Mouse (Mus musculus) hindbrain, embryonic 10.5 days (tissue): Measurements from ENCODE around the gene Pde4b. TPM values are rescaled to one million over a fixed set of nuclear protein-coding genes. Genes with fewer than 3 reads are reported as not detected.

Source experiments
- DNase-seq: peaks from one replicate; pipeline ENCODE4 v3.0.0-alpha.2; 2017; ENCODE audit warnings: low spot score
- H3K27ac ChIP-seq: fragments of 300-500 bp; sonication (generic); 2 replicates; pipeline ENCODE4 v1.5.1; 2016; ENCODE audit warnings: mild to moderate bottlenecking, moderate library complexity
- H3K27me3 ChIP-seq: fragments of 300-500 bp; sonication (generic); 2 replicates; pipeline ENCODE4 v1.6.1; 2016; ENCODE audit warnings: mild to moderate bottlenecking; ENCODE audit not compliant: poor library complexity, insufficient read depth, severe bottlenecking
- H3K36me3 ChIP-seq: fragments of 300-500 bp; sonication (generic); 2 replicates; pipeline ENCODE4 v1.6.1; 2016; ENCODE audit warnings: mild to moderate bottlenecking, moderate library complexity
- H3K4me1 ChIP-seq: fragments of 300-500 bp; sonication (generic); replicated peaks from 2 replicates; pipeline ENCODE4 v1.6.1; 2016; ENCODE audit warnings: mild to moderate bottlenecking
- H3K4me3 ChIP-seq: fragments of 300-500 bp; sonication (generic); 2 replicates; pipeline ENCODE4 v1.5.1; 2016; ENCODE audit warnings: mild to moderate bottlenecking, moderate library complexity
- H3K9me3 ChIP-seq: fragments of 300-500 bp; sonication (generic); 2 replicates; pipeline ENCODE4 v1.6.1; 2016; ENCODE audit warnings: mild to moderate bottlenecking, moderate library complexity
- WGBS: fragments of 180-500 bp; shearing (Covaris S2); methylation state at CpG from one replicate; pipeline ENCODE4 v1.1.7; 2016; 5-methylcytosine and 5-hydroxymethylcytosine counted together
- polyA plus RNA-seq: library from polyadenylated mRNA; unstranded; fragments of >200 nt; fragmentation: Nextera tagmentation; extraction: Ambion mirVana; gene quantifications from 2 replicates; pipeline ENCODE4 v1.2.1, GENCODE M21; 2016

Pde4b gene
- polyA plus RNA-seq, 1 experiment from 2014 or later: 6.7 TPM

- H3K27ac ChIP-seq: no peak overlapping the region
- no peaks in the 10 kb centered on the region for H3K36me3 ChIP-seq
- H3K9me3 ChIP-seq: no peaks in the 10 kb centered on the region
- DNase-seq: no peak
- 89% methylated on average over 6 of the region's 6 CpGs for WGBS
- no peaks in the 10 kb centered on the region for H3K4me1 ChIP-seq
- H3K27me3 ChIP-seq: no peaks in the 10 kb centered on the region
- no peak overlapping the region for H3K4me3 ChIP-seq
These were observed 19.4 kb downstream of the Pde4b start for GRCm38 (mm10) chr4:102106771-102107170.

GRCm38 (mm10) chr4:102119454-102119853 lies 32.1 kb downstream of the Pde4b start:
- Histone ChIP-seq H3K9me3 (no peaks in the 10 kb centered on the region), H3K27me3 (no peaks in the 10 kb centered on the region), H3K27ac (no peak overlapping the region), H3K4me3 (no peak overlapping the region), H3K4me1 (no peaks in the 10 kb centered on the region), H3K36me3 (no peaks in the 10 kb centered on the region)
- 95% methylated on average over 3 of the region's 3 CpGs for WGBS
- no peak for DNase-seq

- Histone ChIP-seq H3K9me3 (no peaks in the 10 kb centered on the region), H3K4me3 (no peak overlapping the region), H3K27me3 (no peaks in the 10 kb centered on the region), H3K27ac (no peak overlapping the region), H3K36me3 (no peaks in the 10 kb centered on the region), H3K4me1 (no peaks in the 10 kb centered on the region)
- no peak for DNase-seq
- WGBS: 74% methylated on average over 3 of the region's 3 CpGs
These were observed 49.1 kb downstream of the Pde4b start for GRCm38 (mm10) chr4:102136366-102136849.

GRCm38 (mm10) chr4:102138346-102138745 lies 51.0 kb downstream of the Pde4b start:
- no peak overlapping the region for H3K4me3 ChIP-seq
- 77% methylated on average over 4 of the region's 4 CpGs for WGBS
- H3K9me3 ChIP-seq: no peaks in the 10 kb centered on the region
- no peaks in the 10 kb centered on the region for H3K36me3 ChIP-seq
- no peaks in the 10 kb centered on the region for H3K4me1 ChIP-seq
- H3K27ac ChIP-seq: no peak overlapping the region
- DNase-seq: no peak
- no peaks in the 10 kb centered on the region for H3K27me3 ChIP-seq

- Histone ChIP-seq H3K9me3 (no peaks in the 10 kb centered on the region), H3K36me3 (no peaks in the 10 kb centered on the region), H3K4me3 (no peak overlapping the region), H3K27ac (no peak overlapping the region), H3K27me3 (no peaks in the 10 kb centered on the region), H3K4me1 (no peaks in the 10 kb centered on the region)
- 94% methylated on average over 3 of the region's 3 CpGs for WGBS
- DNase-seq: no peak
These were observed 53.9 kb downstream of the Pde4b start for GRCm38 (mm10) chr4:102141241-102141640.

GRCm38 (mm10) chr4:102148766-102149165 lies 61.4 kb downstream of the Pde4b start:
- Histone ChIP-seq H3K27me3 (no peaks in the 10 kb centered on the region), H3K4me3 (no peak overlapping the region), H3K9me3 (no peaks in the 10 kb centered on the region), H3K36me3 (no peaks in the 10 kb centered on the region), H3K27ac (no peak overlapping the region), H3K4me1 (no peaks in the 10 kb centered on the region)
- WGBS: 84% methylated on average over 4 of the region's 4 CpGs
- no peak for DNase-seq

- no peaks in the 10 kb centered on the region for H3K4me1 ChIP-seq
- no peak overlapping the region for H3K4me3 ChIP-seq
These were observed 71.8 kb downstream of the Pde4b start for GRCm38 (mm10) chr4:102159178-102159577.

GRCm38 (mm10) chr4:102171636-102172035 lies 84.3 kb downstream of the Pde4b start:
- WGBS: 36% methylated on average over 3 of the region's 3 CpGs
- DNase-seq: no peak
- no peaks in the 10 kb centered on the region for H3K36me3 ChIP-seq
- no peak overlapping the region for H3K4me3 ChIP-seq
- H3K9me3 ChIP-seq: no peaks in the 10 kb centered on the region
- peaks cover 13% of the 10 kb centered on the region for H3K4me1 ChIP-seq
- H3K27ac ChIP-seq: no peak overlapping the region
- H3K27me3 ChIP-seq: no peaks in the 10 kb centered on the region

More at GRCm38 (mm10) chr4:102159178-102159577, 71.8 kb downstream of the Pde4b start:
- Histone ChIP-seq H3K27me3 (no peaks in the 10 kb centered on the region), H3K36me3 (no peaks in the 10 kb centered on the region), H3K9me3 (no peaks in the 10 kb centered on the region), H3K27ac (no peak overlapping the region)
- no peak for DNase-seq

- no peaks in the 10 kb centered on the region for H3K36me3 ChIP-seq
- H3K9me3 ChIP-seq: no peaks in the 10 kb centered on the region
- no peak for DNase-seq
- 66% methylated on average over 7 of the region's 7 CpGs for WGBS
- no peaks in the 10 kb centered on the region for H3K27me3 ChIP-seq
- H3K27ac ChIP-seq: no peak overlapping the region
- no peak overlapping the region for H3K4me3 ChIP-seq
- peaks cover 13% of the 10 kb centered on the region for H3K4me1 ChIP-seq
These were observed 85.4 kb downstream of the Pde4b start for GRCm38 (mm10) chr4:102172711-102173213.

GRCm38 (mm10) chr4:102175985-102176384 lies 88.6 kb downstream of the Pde4b start:
- WGBS: 91% methylated on average over 2 of the region's 2 CpGs
- H3K9me3 ChIP-seq: no peaks in the 10 kb centered on the region

GRCm38 (mm10) chr4:102177258-102177657 lies 89.9 kb downstream of the Pde4b start:
- 84% methylated on average over 5 of the region's 5 CpGs for WGBS

More at GRCm38 (mm10) chr4:102175985-102176384, 88.6 kb downstream of the Pde4b start:
- no peaks in the 10 kb centered on the region for H3K27me3 ChIP-seq
- H3K4me1 ChIP-seq: peaks cover 13% of the 10 kb centered on the region
- no peak overlapping the region for H3K4me3 ChIP-seq
- no peaks in the 10 kb centered on the region for H3K36me3 ChIP-seq
- no peak overlapping the region for H3K27ac ChIP-seq
- DNase-seq: no peak

GRCm38 (mm10) chr4:102186888-102187287 lies 99.5 kb downstream of the Pde4b start:
- 81% methylated on average over 5 of the region's 5 CpGs for WGBS
- Histone ChIP-seq H3K9me3 (no peaks in the 10 kb centered on the region), H3K4me3 (no peak overlapping the region), H3K27ac (no peak overlapping the region), H3K36me3 (no peaks in the 10 kb centered on the region), H3K27me3 (no peaks in the 10 kb centered on the region), H3K4me1 (no peaks in the 10 kb centered on the region)
- no peak for DNase-seq

More at GRCm38 (mm10) chr4:102177258-102177657, 89.9 kb downstream of the Pde4b start:
- no peak for DNase-seq
- Histone ChIP-seq H3K27ac (no peak overlapping the region), H3K36me3 (no peaks in the 10 kb centered on the region), H3K9me3 (no peaks in the 10 kb centered on the region), H3K4me3 (no peak overlapping the region), H3K27me3 (no peaks in the 10 kb centered on the region), H3K4me1 (peaks cover 12% of the 10 kb centered on the region)

GRCm38 (mm10) chr4:102197707-102198106 lies 110.4 kb downstream of the Pde4b start:
- Histone ChIP-seq H3K4me3 (no peak overlapping the region), H3K27me3 (no peaks in the 10 kb centered on the region), H3K27ac (no peak overlapping the region), H3K36me3 (no peaks in the 10 kb centered on the region), H3K9me3 (no peaks in the 10 kb centered on the region), H3K4me1 (peaks cover 6% of the 10 kb centered on the region; the same call in 1 of the 2 replicates)
- WGBS: 88% methylated on average over 5 of the region's 5 CpGs
- DNase-seq: no peak

- WGBS: 86% methylated on average over 2 of the region's 2 CpGs
- DNase-seq: no peak
These were observed 122.4 kb downstream of the Pde4b start for GRCm38 (mm10) chr4:102209773-102210172.

More at GRCm38 (mm10) chr4:102209773-102210172, 122.4 kb downstream of the Pde4b start:
- Histone ChIP-seq H3K4me3 (no peak overlapping the region), H3K4me1 (no peaks in the 10 kb centered on the region), H3K27me3 (no peaks in the 10 kb centered on the region), H3K27ac (no peak overlapping the region), H3K36me3 (no peaks in the 10 kb centered on the region), H3K9me3 (no peaks in the 10 kb centered on the region)
